Mouse (Mus musculus): ENCODE data around the gene Pacsin2.

DNA sequence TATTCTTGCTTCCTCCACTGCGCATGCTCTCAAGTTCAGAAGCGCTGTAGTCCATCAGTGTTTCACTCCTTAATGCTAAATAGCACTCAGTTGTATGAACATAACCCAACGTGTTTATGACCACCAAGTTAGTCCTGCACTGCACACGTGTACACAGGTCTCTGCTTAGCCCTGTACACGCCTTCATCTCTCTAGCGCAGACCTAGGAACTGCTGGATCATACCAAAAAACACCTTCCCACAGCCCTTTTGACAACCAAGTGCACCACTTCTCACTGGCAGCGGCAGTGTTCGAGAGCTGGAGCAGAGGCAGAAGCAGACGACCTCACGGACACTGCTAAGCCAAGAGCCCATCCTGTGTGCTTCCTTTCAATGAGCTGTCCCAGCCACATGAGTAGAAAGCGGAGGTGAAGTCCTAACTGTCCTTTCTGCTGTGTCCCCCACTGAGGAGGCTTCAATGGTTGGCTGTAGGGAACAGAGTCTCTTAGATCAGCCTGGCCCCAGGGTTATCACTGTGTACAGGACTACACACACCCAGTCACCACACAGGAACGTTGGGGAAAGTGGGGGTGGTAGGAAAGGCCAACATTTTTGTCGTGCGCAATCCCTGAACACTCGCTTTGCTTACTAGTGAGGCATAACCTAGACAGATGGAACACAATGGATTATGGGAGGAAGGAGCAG is 42.0 kb downstream of the Pacsin2 start:
- TF ChIP-seq CTCF (IDR thresholded peaks at IDR 0.05; ENCODE audit: borderline replicate concordance, insufficient read depth, low read depth, low read length), result no peak
- no peak for TF ChIP-seq POLR2A (IDR thresholded peaks at IDR 0.05; ENCODE audit: borderline replicate concordance, insufficient read depth, low read length)

Measured in cerebellum, adult 2 months (tissue).